Mouse (Mus musculus) liver, adult (tissue): ENCODE measurements around the gene Polr2h.

ENCODE experiments used
- GATA4 ChIP-seq: IDR thresholded peaks from 2 replicates; pipeline ENCODE4 v1.6.1; 2014; ENCODE audit warnings: mild to moderate bottlenecking, low read length; ENCODE audit not compliant: insufficient replicate concordance

Polr2h gene

GRCm38 (mm10) chr16:20726384-20726783 lies 8.9 kb downstream of the Polr2h start:
- no peak for TF ChIP-seq GATA4

GRCm38 (mm10) chr16:20730293-20730711 lies 12.8 kb downstream of the Polr2h start:
- TF ChIP-seq GATA4: no peak

- TF ChIP-seq GATA4: no peak
Observed at GRCm38 (mm10) chr16:20731688-20732087, 14.2 kb downstream of the Polr2h start.

- no peak for TF ChIP-seq GATA4
Observed at GRCm38 (mm10) chr16:20732251-20732924, 14.9 kb downstream of the Polr2h start.

GRCm38 (mm10) chr16:20732925-20733730 lies 15.7 kb downstream of the Polr2h start, which contains the start of gene Chrd:
Gene Chrd, plus strand, starts transcription at chr16:20733127.
- no peak for TF ChIP-seq GATA4

GRCm38 (mm10) chr16:20733731-20734730 lies 16.6 kb downstream of the Polr2h start, which contains the start of gene Thpo:
Gene Thpo, minus strand, starts transcription at chr16:20734511.
- no peak for TF ChIP-seq GATA4

GRCm38 (mm10) chr16:20735651-20736050 lies 18.2 kb downstream of the Polr2h start:
- no peak for TF ChIP-seq GATA4

- no peak for TF ChIP-seq GATA4
Observed at GRCm38 (mm10) chr16:20736168-20736567, 18.7 kb downstream of the Polr2h start.

- TF ChIP-seq GATA4: no peak
Observed at GRCm38 (mm10) chr16:20736823-20737222, 19.4 kb downstream of the Polr2h start.

- no peak for TF ChIP-seq GATA4
Observed at GRCm38 (mm10) chr16:20739845-20740244, 22.4 kb downstream of the Polr2h start.

- TF ChIP-seq GATA4: no peak
Observed at GRCm38 (mm10) chr16:20746641-20747040, 29.2 kb downstream of the Polr2h start.

- TF ChIP-seq GATA4: no peak
Observed at GRCm38 (mm10) chr16:20750518-20750917, 33.1 kb downstream of the Polr2h start.

GRCm38 (mm10) chr16:20756052-20756451 lies 38.6 kb downstream of the Polr2h start:
- TF ChIP-seq GATA4: no peak

GRCm38 (mm10) chr16:20757385-20757784 lies 39.9 kb downstream of the Polr2h start:
- no peak for TF ChIP-seq GATA4

- TF ChIP-seq GATA4: no peak
Observed at GRCm38 (mm10) chr16:20761681-20762080, 44.2 kb downstream of the Polr2h start.
